Comparison of ENCODE assay signal across 8 mouse cellular contexts in genomic region chr2:163657975-163658886, GRCm38 (mm10). TPM values are rescaled to one million over a fixed set of nuclear protein-coding genes. Genes with fewer than 3 reads are reported as not detected.
DNase-seq lines count a peak whose midpoint lies in the region; ATAC-seq and TF ChIP-seq lines count a peak whose summit lies in the region.

Gene Pkig, plus strand, starts transcription at chr2:163658386.

- ATAC-seq in forebrain, embryonic 11.5 days (replicated peaks; ENCODE audit: low FRiP score): peak; percentile 94
- peak; percentile 88 for ATAC-seq in heart, embryonic 15.5 days (replicated peaks; ENCODE audit: insufficient number of reproducible peaks, insufficient read depth, low FRiP score, low read depth)
- ATAC-seq in liver, embryonic 15.5 days (ENCODE audit: insufficient read depth): peak; percentile 87
- ATAC-seq in neural tube, embryonic 11.5 days (ENCODE audit: insufficient read depth, low FRiP score, low TSS enrichment): peak; percentile 84
- ATAC-seq in stomach, embryonic 16.5 days (ENCODE audit: insufficient read depth, low FRiP score): peak; percentile 89

- peak within 1 kb of the TSS; percentile 82 for H3K9ac ChIP-seq in forebrain, embryonic 11.5 days (ENCODE audit: low read length)
- peak within 1 kb of the TSS; percentile 82 for H3K9ac ChIP-seq in heart, embryonic 15.5 days
- peak within 1 kb of the TSS; percentile 89 for H3K9ac ChIP-seq in liver, embryonic 15.5 days
- peak within 1 kb of the TSS; percentile 89 for H3K9ac ChIP-seq in neural tube, embryonic 11.5 days (ENCODE audit: low read length)
- H3K9ac ChIP-seq in stomach, embryonic 16.5 days (ENCODE audit: low read length): peak within 1 kb of the TSS; percentile 91

- peak within 1 kb of the TSS; percentile 59; the same call in 1 of the 2 replicates for H3K27ac ChIP-seq in forebrain, embryonic 11.5 days (ENCODE audit: low read depth, low read length)
- peak within 1 kb of the TSS; percentile 86 for H3K27ac ChIP-seq in heart, embryonic 15.5 days
- peak within 1 kb of the TSS; percentile 85 for H3K27ac ChIP-seq in liver, embryonic 15.5 days (replicated peaks)
- H3K27ac ChIP-seq in neural tube, embryonic 11.5 days (ENCODE audit: low read depth, low read length): peak within 1 kb of the TSS; percentile 76
- H3K27ac ChIP-seq in stomach, embryonic 16.5 days (ENCODE audit: low read length): peak within 1 kb of the TSS; percentile 67

- peak within 1 kb of the TSS; percentile 89 for H3K4me3 ChIP-seq in E14TG2a.4 (replicated peaks; ENCODE audit: low read length)
- H3K4me3 ChIP-seq in forebrain, embryonic 11.5 days (ENCODE audit: low read depth, low read length): peak within 1 kb of the TSS; percentile 76
- peak within 1 kb of the TSS; percentile 83 for H3K4me3 ChIP-seq in heart, embryonic 15.5 days
- peak within 1 kb of the TSS; percentile 96 for H3K4me3 ChIP-seq in liver, embryonic 15.5 days (replicated peaks)
- peak within 1 kb of the TSS; percentile 79 for H3K4me3 ChIP-seq in neural tube, embryonic 11.5 days (ENCODE audit: low read depth, low read length)
- H3K4me3 ChIP-seq in stomach, embryonic 16.5 days (replicated peaks; ENCODE audit: low read length): peak within 1 kb of the TSS; percentile 89

- H3K27me3 ChIP-seq in E14TG2a.4 (ENCODE audit: insufficient read depth, low read length): peaks cover 10% of the 10 kb centered on the region; the same call in 1 of the 2 replicates
- H3K27me3 ChIP-seq in forebrain, embryonic 11.5 days (ENCODE audit: control insufficient read depth, insufficient read depth, low read length): no peaks in the 10 kb centered on the region
- H3K27me3 ChIP-seq in heart, embryonic 15.5 days: no peaks in the 10 kb centered on the region
- no peaks in the 10 kb centered on the region for H3K27me3 ChIP-seq in liver, embryonic 15.5 days
- H3K27me3 ChIP-seq in neural tube, embryonic 11.5 days (ENCODE audit: control insufficient read depth, insufficient read depth, low read length): no peaks in the 10 kb centered on the region
- H3K27me3 ChIP-seq in stomach, embryonic 16.5 days (ENCODE audit: control insufficient read depth, insufficient read depth, low read length): no peaks in the 10 kb centered on the region

- no peaks in the 10 kb centered on the region for H3K36me3 ChIP-seq in E14TG2a.4 (ENCODE audit: insufficient read depth, low read length)
- no peaks in the 10 kb centered on the region for H3K36me3 ChIP-seq in forebrain, embryonic 11.5 days (ENCODE audit: control insufficient read depth, insufficient read depth, low read length)
- no peaks in the 10 kb centered on the region for H3K36me3 ChIP-seq in heart, embryonic 15.5 days
- 0 out of 2 replicates have a peak, but pooled peaks cover 4% of the 10 kb centered on the region for H3K36me3 ChIP-seq in liver, embryonic 15.5 days (replicated peaks)
- no peaks in the 10 kb centered on the region for H3K36me3 ChIP-seq in neural tube, embryonic 11.5 days (ENCODE audit: control insufficient read depth, insufficient read depth, low read length)
- no peaks in the 10 kb centered on the region for H3K36me3 ChIP-seq in stomach, embryonic 16.5 days (ENCODE audit: control insufficient read depth, insufficient read depth, low read length)

- peak within 1 kb of the TSS; percentile 60 for H3K4me2 ChIP-seq in forebrain, embryonic 11.5 days (ENCODE audit: low read depth, low read length, severe bottlenecking)
- peak within 1 kb of the TSS; percentile 64 for H3K4me2 ChIP-seq in heart, embryonic 15.5 days
- H3K4me2 ChIP-seq in liver, embryonic 15.5 days: peak within 1 kb of the TSS; percentile 88
- peak within 1 kb of the TSS; percentile 63 for H3K4me2 ChIP-seq in neural tube, embryonic 11.5 days (ENCODE audit: low read depth)
- peak within 1 kb of the TSS; percentile 55 for H3K4me2 ChIP-seq in stomach, embryonic 16.5 days (ENCODE audit: low read depth, low read length)

- H3K9me3 ChIP-seq in E14TG2a.4 (ENCODE audit: low read length): no peaks in the 10 kb centered on the region
- no peaks in the 10 kb centered on the region for H3K9me3 ChIP-seq in forebrain, embryonic 11.5 days (ENCODE audit: control insufficient read depth, low read length)
- H3K9me3 ChIP-seq in heart, embryonic 15.5 days (replicated peaks): no peaks in the 10 kb centered on the region
- H3K9me3 ChIP-seq in liver, embryonic 15.5 days (replicated peaks): no peaks in the 10 kb centered on the region
- H3K9me3 ChIP-seq in neural tube, embryonic 11.5 days (ENCODE audit: control insufficient read depth, low read length): no peaks in the 10 kb centered on the region
- H3K9me3 ChIP-seq in stomach, embryonic 16.5 days (replicated peaks; ENCODE audit: control insufficient read depth, low read length): no peaks in the 10 kb centered on the region

- WGBS in forebrain, embryonic 11.5 days: under 1% methylated on average over 71 of the region's 71 CpGs
- WGBS in heart, embryonic 15.5 days: 1% methylated on average over 71 of the region's 71 CpGs
- under 1% methylated on average over 71 of the region's 71 CpGs for WGBS in liver, embryonic 15.5 days (ENCODE audit: insufficient replicate concordance)
- under 1% methylated on average over 71 of the region's 71 CpGs for whole genome bisulfite sequencing in neural tube, embryonic 11.5 days
- WGBS in stomach, embryonic 16.5 days: under 1% methylated on average over 71 of the region's 71 CpGs

- TF ChIP-seq CTCF in E14TG2a.4 (conservative IDR thresholded peaks at IDR 0.05; ENCODE audit: low read length): no peak

- H3K4me1 ChIP-seq in E14TG2a.4 (replicated peaks; ENCODE audit: low read depth, low read length): peaks cover 7% of the 10 kb centered on the region
- peaks cover 4% of the 10 kb centered on the region; the same call in 1 of the 2 replicates for H3K4me1 ChIP-seq in forebrain, embryonic 11.5 days (replicated peaks; ENCODE audit: control insufficient read depth, insufficient read depth, low read length)
- H3K4me1 ChIP-seq in heart, embryonic 15.5 days (replicated peaks): peaks cover 41% of the 10 kb centered on the region
- peaks cover 46% of the 10 kb centered on the region for H3K4me1 ChIP-seq in liver, embryonic 15.5 days (replicated peaks)
- H3K4me1 ChIP-seq in neural tube, embryonic 11.5 days (ENCODE audit: control insufficient read depth, insufficient read depth, low read length): peaks cover 13% of the 10 kb centered on the region
- peaks cover 11% of the 10 kb centered on the region; the same call in 1 of the 2 replicates for H3K4me1 ChIP-seq in stomach, embryonic 16.5 days (ENCODE audit: control insufficient read depth, insufficient read depth, low read length)

- peak; percentile 62 for DNase-seq in c-Kit-positive CD71-negative TER-119-negative erythroid progenitor cells, embryonic 14.5 days (ENCODE audit: low read depth)
- peak; percentile 92 for DNase-seq in forebrain, embryonic 11.5 days (ENCODE audit: low spot score)
- DNase-seq in kidney, postnatal 14 days: peak; percentile 91
- peak; percentile 93 for DNase-seq in neural tube, embryonic 11.5 days (ENCODE audit: low spot score)

RNA-seq across cellular contexts. Expression of gene Pkig, which starts in this region (rescaled TPM):
- polyA plus RNA-seq in forebrain, embryonic 11.5 days (2014; fragmentation: Nextera tagmentation; extraction: Ambion mirVana): 189 and 193 TPM in 2 replicates
- polyA plus RNA-seq in heart, embryonic 15.5 days (2015; fragmentation: Nextera tagmentation; extraction: Ambion mirVana): 289 and 356 TPM in 2 replicates
- polyA plus RNA-seq in liver, embryonic 15.5 days (2015; fragmentation: Nextera tagmentation; extraction: Ambion mirVana): 93.3 and 95.5 TPM in 2 replicates
- polyA plus RNA-seq in neural tube, embryonic 11.5 days (2014; fragmentation: Nextera tagmentation; extraction: Ambion mirVana): 130 and 134 TPM in 2 replicates
- 91.2 and 107 TPM in 2 replicates for polyA plus RNA-seq in stomach, embryonic 16.5 days (2015; fragmentation: Nextera tagmentation; extraction: Ambion mirVana)

Comparison
In these comparisons a context has a peak if more than half of its experiments do, and no peak if none do; other contexts are left out.
1. Peak in every context shown above with its lines: DNase-seq, ATAC-seq, H3K4me3 ChIP-seq and H3K27ac ChIP-seq.